Mouse (Mus musculus): ENCODE data around the gene Chpt1. TPM values are rescaled to one million over a fixed set of nuclear protein-coding genes. Genes with fewer than 3 reads are reported as not detected.
"Not testable (repeated sequence)": the region's sequence is repeated elsewhere in the genome, so short reads cannot be mapped to it uniquely, and the experiment has no call there.

Gene Chpt1
- polyA plus RNA-seq, 1 experiment, result 22.8 TPM

DNA sequence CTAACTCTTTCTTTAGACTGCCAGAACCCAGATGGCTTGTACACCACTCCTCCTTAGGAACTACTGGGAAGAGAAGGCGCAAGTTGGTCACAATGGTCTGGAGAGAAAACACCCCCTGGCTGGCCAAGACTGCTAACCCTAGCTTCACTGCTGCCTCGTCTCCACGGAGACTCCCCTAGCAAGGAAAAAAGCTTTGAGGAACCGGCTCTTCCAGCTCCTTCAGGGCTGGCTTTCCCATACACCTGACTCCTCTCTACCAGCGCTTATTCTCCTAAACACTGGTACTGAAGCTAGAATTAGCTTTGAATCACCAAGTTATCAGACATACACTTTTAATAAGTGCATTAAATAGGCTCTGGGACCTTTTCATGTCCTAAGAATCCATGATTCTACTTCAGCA lies 3.9 kb downstream of the Chpt1 start:
- H3K4me3 ChIP-seq (ENCODE audit: insufficient read depth, low read length), result no peak overlapping the region
- H3K4me1 ChIP-seq (ENCODE audit: control insufficient read depth, insufficient read depth, low read length), result peaks cover 9% of the 10 kb centered on the region; the same call in 1 of the 2 replicates
- H3K27ac ChIP-seq (ENCODE audit: insufficient read depth, low read length), result no peak overlapping the region
- no peak for TF ChIP-seq POLR2A (IDR thresholded peaks at IDR 0.05; ENCODE audit: extremely low read depth, insufficient read depth, low read length)
- no peak for TF ChIP-seq CTCF (IDR thresholded peaks at IDR 0.05; ENCODE audit: extremely low read depth, insufficient read depth, low read length)

DNA sequence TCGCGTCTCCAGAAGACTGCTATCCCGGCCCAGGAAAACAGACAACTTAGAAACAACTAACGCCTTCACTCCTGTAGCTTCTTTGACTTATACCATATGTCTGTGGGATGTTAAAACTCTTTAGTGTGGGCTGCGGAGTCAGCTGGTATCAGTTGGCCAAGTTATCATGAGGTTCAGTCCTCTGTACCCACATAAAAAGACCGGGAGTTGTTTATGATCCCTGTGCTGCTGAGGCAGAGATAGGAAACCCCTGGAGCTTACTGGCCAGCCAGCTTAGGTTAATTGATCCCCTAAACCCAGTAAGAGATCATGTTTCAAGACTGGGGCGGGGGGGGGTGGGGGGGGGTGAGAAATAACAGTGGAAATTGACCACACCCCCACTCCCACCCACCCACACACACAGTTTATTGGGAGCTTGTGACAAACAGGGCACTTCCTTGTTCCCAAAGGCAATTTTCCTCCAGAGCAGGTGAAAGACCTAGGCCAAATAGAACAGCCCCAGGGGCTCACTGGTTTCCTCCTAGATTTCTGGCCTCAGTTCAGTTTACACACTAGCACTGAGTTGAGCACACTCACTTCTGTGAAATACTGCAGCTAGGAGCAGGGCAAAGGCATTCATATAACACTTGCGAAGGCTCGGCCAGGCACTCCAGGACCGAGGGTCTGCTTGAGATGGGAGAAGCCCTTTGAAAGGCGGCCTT lies 6.9 kb downstream of the Chpt1 start:
- Histone ChIP-seq H3K4me3 (ENCODE audit: insufficient read depth, low read length) (no peak overlapping the region), H3K4me1 (ENCODE audit: control insufficient read depth, insufficient read depth, low read length) (peaks cover 8% of the 10 kb centered on the region), H3K27ac (ENCODE audit: insufficient read depth, low read length) (no peak overlapping the region)
- TF ChIP-seq CTCF (IDR thresholded peaks at IDR 0.05; ENCODE audit: extremely low read depth, insufficient read depth, low read length) (no peak), POLR2A (IDR thresholded peaks at IDR 0.05; ENCODE audit: extremely low read depth, insufficient read depth, low read length) (no peak)

DNA sequence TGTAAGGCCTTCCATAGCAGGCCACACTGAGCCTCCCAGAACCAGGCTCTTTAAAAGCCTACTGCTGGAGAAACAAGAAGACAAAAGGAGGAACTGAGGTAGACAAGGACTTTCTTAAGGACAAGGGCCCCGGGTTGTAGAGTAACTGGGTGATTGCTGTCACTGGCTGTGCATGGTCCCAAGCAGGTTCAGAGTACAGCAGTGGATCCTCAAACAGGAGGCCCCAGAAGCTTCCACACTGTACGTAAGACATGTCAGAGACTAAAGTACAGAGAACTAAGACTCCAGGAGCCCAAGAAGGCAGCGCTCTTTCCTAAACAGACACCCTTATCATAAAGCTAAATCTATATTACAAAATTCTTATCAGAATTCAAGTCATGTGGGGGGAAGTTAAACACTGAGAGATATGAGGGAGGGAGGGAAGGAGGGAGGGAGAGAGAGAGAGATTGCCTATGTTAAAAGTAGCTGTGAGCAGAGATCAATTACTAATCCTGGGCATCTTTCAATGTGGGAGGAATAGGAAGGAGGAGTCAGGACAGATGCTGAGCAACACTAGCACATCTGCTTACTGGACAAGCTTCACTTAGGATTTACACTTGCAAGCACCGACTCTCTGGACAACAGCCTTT lies 8.8 kb downstream of the Chpt1 start:
- Histone ChIP-seq H3K4me1 (ENCODE audit: control insufficient read depth, insufficient read depth, low read length) (peaks cover 8% of the 10 kb centered on the region), H3K27ac (ENCODE audit: insufficient read depth, low read length) (no peak overlapping the region), H3K4me3 (ENCODE audit: insufficient read depth, low read length) (no peak overlapping the region)
- TF ChIP-seq POLR2A (IDR thresholded peaks at IDR 0.05; ENCODE audit: extremely low read depth, insufficient read depth, low read length), result no peak
- no peak for TF ChIP-seq CTCF (IDR thresholded peaks at IDR 0.05; ENCODE audit: extremely low read depth, insufficient read depth, low read length)

DNA sequence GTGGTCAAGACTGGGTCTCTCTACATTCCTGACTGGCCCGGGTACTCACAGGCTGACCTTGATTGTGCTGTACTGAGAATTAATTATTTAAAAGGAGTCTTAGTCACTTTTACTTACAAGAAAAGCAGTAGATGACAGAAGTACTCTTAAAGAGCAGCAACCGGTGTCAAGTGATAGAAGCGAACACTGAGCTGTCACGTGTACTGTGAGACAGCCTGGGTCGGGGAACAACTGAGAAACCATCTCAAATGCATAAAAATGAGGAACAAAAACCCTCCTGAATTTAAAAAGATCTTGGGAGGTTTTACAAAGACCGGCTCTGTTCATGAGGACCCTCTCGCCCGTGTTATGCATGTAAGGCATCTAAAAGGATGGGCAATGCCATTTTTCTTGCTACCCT lies 11.2 kb downstream of the Chpt1 start:
- TF ChIP-seq CTCF (IDR thresholded peaks at IDR 0.05; ENCODE audit: extremely low read depth, insufficient read depth, low read length) (no peak), POLR2A (IDR thresholded peaks at IDR 0.05; ENCODE audit: extremely low read depth, insufficient read depth, low read length) (no peak)
- Histone ChIP-seq H3K4me1 (ENCODE audit: control insufficient read depth, insufficient read depth, low read length) (peaks cover 8% of the 10 kb centered on the region), H3K27ac (ENCODE audit: insufficient read depth, low read length) (no peak overlapping the region), H3K4me3 (ENCODE audit: insufficient read depth, low read length) (no peak overlapping the region)

DNA sequence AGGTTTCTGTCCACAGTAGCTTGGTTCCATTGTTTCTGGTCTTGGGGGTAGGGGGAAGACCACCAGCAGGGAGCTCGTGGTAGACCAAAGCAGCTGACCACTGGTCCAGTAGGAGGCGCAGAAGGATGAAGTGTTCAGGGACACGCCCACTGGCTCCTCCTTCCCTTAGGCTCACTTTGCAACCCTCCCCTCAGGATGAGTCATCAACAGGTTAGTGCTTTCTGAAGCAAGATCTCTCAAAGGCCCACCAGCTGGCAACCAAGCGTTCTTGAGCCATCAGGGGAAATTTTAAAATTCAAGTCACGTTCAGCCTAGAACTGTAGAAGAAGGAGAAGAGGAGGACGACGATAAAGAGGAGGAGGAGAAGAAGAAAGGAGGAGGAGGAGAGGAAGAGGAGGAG lies 12.2 kb downstream of the Chpt1 start:
- Histone ChIP-seq H3K27ac (ENCODE audit: insufficient read depth, low read length) (no peak overlapping the region), H3K4me3 (ENCODE audit: insufficient read depth, low read length) (no peak overlapping the region), H3K4me1 (ENCODE audit: control insufficient read depth, insufficient read depth, low read length) (peaks cover 8% of the 10 kb centered on the region)
- TF ChIP-seq CTCF (IDR thresholded peaks at IDR 0.05; ENCODE audit: extremely low read depth, insufficient read depth, low read length) (no peak), POLR2A (IDR thresholded peaks at IDR 0.05; ENCODE audit: extremely low read depth, insufficient read depth, low read length) (no peak)

DNA sequence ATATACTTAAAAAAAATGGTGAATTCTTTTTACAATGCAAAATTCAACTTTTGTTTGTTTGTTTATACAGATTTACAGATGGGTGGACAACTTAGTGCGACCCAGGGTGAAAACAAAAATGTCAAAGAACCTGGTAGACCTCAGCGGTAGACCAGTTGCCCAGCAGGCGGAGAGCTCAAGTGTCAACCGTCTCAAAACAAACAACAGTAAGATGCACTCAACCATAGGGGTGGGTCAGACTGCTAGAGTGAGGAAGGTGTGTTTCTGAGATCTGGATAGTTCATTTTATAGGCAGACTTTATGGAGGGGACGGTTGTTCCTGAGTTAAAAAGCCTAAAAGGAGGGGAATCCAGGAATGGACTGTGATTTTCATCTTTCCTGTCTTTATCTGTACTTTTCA lies 15.2 kb downstream of the Chpt1 start:
- no peak overlapping the region for H3K4me3 ChIP-seq (ENCODE audit: insufficient read depth, low read length)
- TF ChIP-seq POLR2A (IDR thresholded peaks at IDR 0.05; ENCODE audit: extremely low read depth, insufficient read depth, low read length) (no peak), CTCF (IDR thresholded peaks at IDR 0.05; ENCODE audit: extremely low read depth, insufficient read depth, low read length) (no peak)
- no peak overlapping the region for H3K27ac ChIP-seq (ENCODE audit: insufficient read depth, low read length)
- H3K4me1 ChIP-seq (ENCODE audit: control insufficient read depth, insufficient read depth, low read length), result peaks cover 1% of the 10 kb centered on the region

DNA sequence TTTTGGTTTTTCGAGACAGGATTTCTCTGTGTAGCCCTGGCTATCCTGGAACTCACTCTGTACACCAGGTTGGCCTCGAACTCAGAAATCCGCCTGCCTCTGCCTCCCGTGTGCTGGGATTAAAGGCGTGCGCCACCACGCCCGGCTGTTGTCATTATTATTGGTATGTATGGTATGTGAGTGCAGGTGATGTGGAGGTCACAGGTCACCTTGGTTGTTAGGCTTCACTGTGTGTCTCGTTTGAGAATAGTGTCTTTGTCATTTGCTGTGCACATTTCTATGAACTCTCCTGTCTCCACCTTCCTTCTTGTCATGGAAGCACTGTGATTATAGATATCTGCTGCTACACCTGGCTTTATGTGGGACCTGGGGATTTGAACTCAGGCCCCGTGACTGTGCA lies 21.0 kb downstream of the Chpt1 start:
- not testable (repeated sequence) for H3K27ac ChIP-seq (ENCODE audit: insufficient read depth, low read length); H3K4me1 ChIP-seq (ENCODE audit: control insufficient read depth, insufficient read depth, low read length); H3K4me3 ChIP-seq (ENCODE audit: insufficient read depth, low read length)

DNA sequence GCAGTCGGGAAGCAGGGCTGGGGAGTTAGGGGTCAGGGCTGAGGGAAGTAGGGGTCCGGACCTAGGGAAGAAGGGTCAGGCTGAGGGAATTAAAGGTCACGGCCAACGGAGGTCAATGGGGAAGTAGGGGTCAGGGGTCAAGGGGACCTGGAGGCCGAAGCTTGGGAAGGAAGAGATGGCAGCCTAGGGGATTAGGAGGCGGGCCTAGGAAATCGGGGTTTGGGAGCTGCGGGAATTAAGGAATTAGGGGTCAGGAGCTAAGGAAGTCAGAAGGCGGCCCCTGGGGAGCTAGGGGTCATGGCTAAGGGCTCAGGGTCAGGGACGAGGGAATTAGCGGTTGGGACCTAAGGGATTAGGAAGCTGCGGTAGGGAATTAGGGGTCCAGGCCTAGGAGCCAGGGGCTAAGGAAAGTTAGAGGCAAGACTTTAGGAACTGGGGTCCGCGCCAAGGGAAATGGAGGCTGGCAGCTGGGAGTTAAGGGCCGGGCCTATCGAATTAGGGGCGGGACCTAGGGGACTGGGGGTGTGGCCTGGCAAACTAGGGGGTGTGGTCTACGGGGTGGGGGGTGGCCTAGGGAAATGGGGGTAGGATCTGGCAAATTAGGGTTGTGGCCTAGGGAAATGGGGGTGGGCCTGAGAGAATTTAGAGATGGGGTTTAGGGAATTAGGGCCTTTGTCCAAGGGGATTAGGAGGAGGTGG lies 43.6 kb downstream of the Chpt1 start:
- no peaks in the 10 kb centered on the region for H3K4me1 ChIP-seq (ENCODE audit: control insufficient read depth, insufficient read depth, low read length)
- H3K4me3 ChIP-seq (ENCODE audit: insufficient read depth, low read length), result no peak overlapping the region
- TF ChIP-seq CTCF (IDR thresholded peaks at IDR 0.05; ENCODE audit: extremely low read depth, insufficient read depth, low read length) (no peak), POLR2A (IDR thresholded peaks at IDR 0.05; ENCODE audit: extremely low read depth, insufficient read depth, low read length) (no peak)
- H3K27ac ChIP-seq (ENCODE audit: insufficient read depth, low read length), result no peak overlapping the region

DNA sequence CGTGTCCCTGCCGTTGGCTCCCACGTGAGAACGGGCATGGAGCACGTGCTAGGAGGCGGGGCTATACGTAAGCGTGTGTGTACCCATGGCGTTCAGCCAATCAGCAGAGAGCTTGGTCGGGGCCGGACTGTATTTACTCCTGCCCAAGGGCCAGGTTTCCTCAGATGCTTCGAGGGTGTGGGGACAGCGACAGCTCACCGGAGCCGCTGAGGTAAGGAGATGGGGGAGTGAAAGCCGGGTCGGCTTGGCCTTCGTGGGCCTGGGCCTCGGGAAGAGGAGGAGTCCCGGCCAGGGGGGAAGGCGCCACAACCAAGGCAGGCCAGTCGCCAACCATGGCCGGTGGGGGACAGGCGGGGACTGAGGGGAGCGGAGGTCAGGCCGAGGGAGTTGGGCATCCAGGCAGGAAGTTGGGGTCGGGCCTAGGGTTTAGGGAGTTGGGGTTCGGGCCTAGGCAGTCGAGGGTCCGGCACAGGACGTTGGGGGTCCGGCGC lies 44.3 kb downstream of the Chpt1 start, which contains the start of gene Sycp3:
Sycp3 (plus strand) TSS at position 68 of the 491 bp plus-strand sequence.
- no peak for TF ChIP-seq CTCF (IDR thresholded peaks at IDR 0.05; ENCODE audit: extremely low read depth, insufficient read depth, low read length)
- no peak for TF ChIP-seq POLR2A (IDR thresholded peaks at IDR 0.05; ENCODE audit: extremely low read depth, insufficient read depth, low read length)
- H3K4me1 ChIP-seq (ENCODE audit: control insufficient read depth, insufficient read depth, low read length), result no peaks in the 10 kb centered on the region
- no peak within 1 kb of the TSS for H3K4me3 ChIP-seq (ENCODE audit: insufficient read depth, low read length)
- H3K27ac ChIP-seq (ENCODE audit: insufficient read depth, low read length), result no peak within 1 kb of the TSS

DNA sequence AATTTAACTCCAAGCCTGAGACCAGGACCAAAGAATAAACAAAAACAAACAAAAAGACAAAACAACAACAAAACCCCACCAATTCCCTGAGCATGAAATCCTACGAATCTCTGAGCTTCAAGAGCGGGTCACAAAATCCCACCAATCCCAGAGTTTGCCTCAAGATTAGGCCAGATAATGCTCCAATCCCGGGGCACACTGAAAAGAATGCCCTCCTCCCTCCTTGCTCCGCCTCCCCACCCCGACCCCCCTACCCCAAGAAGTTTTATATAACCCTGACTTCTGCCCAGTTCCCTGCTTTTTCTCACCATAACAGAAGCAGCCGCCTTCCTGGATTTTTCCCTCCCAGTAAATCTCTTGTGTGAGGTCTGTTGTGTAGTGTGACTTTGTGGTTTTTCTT lies 46.1 kb downstream of the Chpt1 start:
- Histone ChIP-seq H3K4me3 (ENCODE audit: insufficient read depth, low read length) (no peak overlapping the region), H3K4me1 (ENCODE audit: control insufficient read depth, insufficient read depth, low read length) (no peaks in the 10 kb centered on the region), H3K27ac (ENCODE audit: insufficient read depth, low read length) (no peak overlapping the region)
- TF ChIP-seq POLR2A (IDR thresholded peaks at IDR 0.05; ENCODE audit: extremely low read depth, insufficient read depth, low read length), result no peak
- TF ChIP-seq CTCF (IDR thresholded peaks at IDR 0.05; ENCODE audit: extremely low read depth, insufficient read depth, low read length), result no peak

Data from cortical plate, adult 2 months (tissue).